Mouse (Mus musculus): Measurements from ENCODE around the gene Kcnk18.
A peak's percentile ranks its signal among the peaks of the same experiment; 100 is the strongest.

Kcnk18 gene

GRCm38 (mm10) chr19:59221131-59221530 lies 2.1 kb downstream of the Kcnk18 start:
- no peak for DNase-seq (ENCODE audit: low spot score in 2 of 2)

- DNase-seq (ENCODE audit: low spot score in 2 of 2), result no peak
Observed at GRCm38 (mm10) chr19:59228376-59228775, 9.4 kb downstream of the Kcnk18 start.

- DNase-seq (ENCODE audit: low spot score in 2 of 2), result peak in 1 of 2 experiments; percentile 44
Observed at GRCm38 (mm10) chr19:59232786-59233185, 13.8 kb downstream of the Kcnk18 start.

GRCm38 (mm10) chr19:59235001-59235400 lies 16.0 kb downstream of the Kcnk18 start:
- peak in 1 of 2 experiments; percentile 52 for DNase-seq (ENCODE audit: low spot score in 2 of 2)

- DNase-seq (ENCODE audit: low spot score in 2 of 2), result peak in 1 of 2 experiments; percentile 54
Observed at GRCm38 (mm10) chr19:59236046-59236445, 17.0 kb downstream of the Kcnk18 start.

- DNase-seq (ENCODE audit: low spot score in 2 of 2), result no peak
Observed at GRCm38 (mm10) chr19:59238630-59239029, 19.6 kb downstream of the Kcnk18 start.

GRCm38 (mm10) chr19:59239124-59239817 lies 20.3 kb downstream of the Kcnk18 start:
- peak; percentile 74 to 83 for DNase-seq (ENCODE audit: low spot score in 2 of 2)

GRCm38 (mm10) chr19:59241987-59242386 lies 23.0 kb downstream of the Kcnk18 start:
- DNase-seq (ENCODE audit: low spot score in 2 of 2), result no peak

- no peak for DNase-seq (ENCODE audit: low spot score in 2 of 2)
Observed at GRCm38 (mm10) chr19:59243057-59243456, 24.0 kb downstream of the Kcnk18 start.

- DNase-seq (ENCODE audit: low spot score in 2 of 2), result no peak
Observed at GRCm38 (mm10) chr19:59248144-59248543, 29.1 kb downstream of the Kcnk18 start.

- DNase-seq (ENCODE audit: low spot score in 2 of 2), result no peak
Observed at GRCm38 (mm10) chr19:59248553-59249286, 29.7 kb downstream of the Kcnk18 start.

GRCm38 (mm10) chr19:59252651-59253050 lies 33.6 kb downstream of the Kcnk18 start:
- no peak for DNase-seq (ENCODE audit: low spot score in 2 of 2)

- DNase-seq (ENCODE audit: low spot score in 2 of 2), result no peak
Observed at GRCm38 (mm10) chr19:59259633-59260032, 40.6 kb downstream of the Kcnk18 start.

GRCm38 (mm10) chr19:59260718-59261442 lies 41.9 kb downstream of the Kcnk18 start, which contains the start of gene Slc18a2:
Gene Slc18a2, plus strand, starts transcription at chr19:59260896.
- no peak for DNase-seq (ENCODE audit: low spot score in 2 of 2)

- no peak for DNase-seq (ENCODE audit: low spot score in 2 of 2)
Observed at GRCm38 (mm10) chr19:59261604-59262003, 42.6 kb downstream of the Kcnk18 start.

- no peak for DNase-seq (ENCODE audit: low spot score in 2 of 2)
Observed at GRCm38 (mm10) chr19:59263171-59263570, 44.2 kb downstream of the Kcnk18 start.

- DNase-seq (ENCODE audit: low spot score in 2 of 2), result no peak
Observed at GRCm38 (mm10) chr19:59264838-59265532, 46.0 kb downstream of the Kcnk18 start.

- DNase-seq (ENCODE audit: low spot score in 2 of 2), result no peak
Observed at GRCm38 (mm10) chr19:59265907-59266306, 46.9 kb downstream of the Kcnk18 start.

- DNase-seq (ENCODE audit: low spot score in 2 of 2), result no peak
Observed at GRCm38 (mm10) chr19:59267417-59267963, 48.5 kb downstream of the Kcnk18 start.

- no peak for DNase-seq (ENCODE audit: low spot score in 2 of 2)
Observed at GRCm38 (mm10) chr19:59273190-59273589, 54.2 kb downstream of the Kcnk18 start.

GRCm38 (mm10) chr19:59276354-59276753 lies 57.3 kb downstream of the Kcnk18 start:
- no peak for DNase-seq (ENCODE audit: low spot score in 2 of 2)

All from urinary bladder, postnatal 4 days (tissue).